Mouse (Mus musculus): ENCODE measurements at regions not wholly inside any gene's neighbourhood (a gene's known extent, or its start where the extent isn't known, plus 50 kb on each side); places are given as distances from the start of the nearest gene placed in this dataset.
"Not testable (repeated sequence)": the region's sequence is repeated elsewhere in the genome, so short reads cannot be mapped to it uniquely, and the experiment has no call there.

GRCm38 (mm10) chr12:8070788-8071187 lies 93.3 kb downstream of the Apob start:
- DNase-seq (ENCODE audit: extremely low spot score, low read depth, low spot score), result no peak

GRCm38 (mm10) chr12:8071286-8071685 lies 93.8 kb downstream of the Apob start:
- DNase-seq (ENCODE audit: extremely low spot score, low read depth, low spot score), result no peak

GRCm38 (mm10) chr12:8076010-8076540 lies 98.6 kb downstream of the Apob start:
- DNase-seq (ENCODE audit: extremely low spot score, low read depth, low spot score), result no peak

- no peak for DNase-seq (ENCODE audit: extremely low spot score, low read depth, low spot score)
These were observed 99.9 kb downstream of the Apob start for GRCm38 (mm10) chr12:8077346-8077745.

GRCm38 (mm10) chr12:8078046-8078445 lies 100.6 kb downstream of the Apob start:
- no peak for DNase-seq (ENCODE audit: extremely low spot score, low read depth, low spot score)

- no peak for DNase-seq (ENCODE audit: extremely low spot score, low read depth, low spot score)
These were observed 105.5 kb downstream of the Apob start for GRCm38 (mm10) chr12:8082688-8083661.

- no peak for DNase-seq (ENCODE audit: extremely low spot score, low read depth, low spot score)
These were observed 110.5 kb downstream of the Apob start for GRCm38 (mm10) chr12:8087958-8088357.

- DNase-seq (ENCODE audit: extremely low spot score, low read depth, low spot score), result no peak
These were observed 112.2 kb downstream of the Apob start for GRCm38 (mm10) chr12:8089423-8090278.

GRCm38 (mm10) chr12:8090279-8090626 lies 112.8 kb downstream of the Apob start:
- DNase-seq (ENCODE audit: extremely low spot score, low read depth, low spot score), result no peak

- no peak for DNase-seq (ENCODE audit: extremely low spot score, low read depth, low spot score)
These were observed 114.5 kb upstream of the Ldah start for GRCm38 (mm10) chr12:8093437-8093836.

GRCm38 (mm10) chr12:8095946-8096345 lies 112.0 kb upstream of the Ldah start:
- no peak for DNase-seq (ENCODE audit: extremely low spot score, low read depth, low spot score)

- not testable (repeated sequence) for DNase-seq (ENCODE audit: extremely low spot score, low read depth, low spot score)
These were observed 109.5 kb upstream of the Ldah start for GRCm38 (mm10) chr12:8098395-8098794.

GRCm38 (mm10) chr12:8099114-8099513 lies 108.8 kb upstream of the Ldah start:
- no peak for DNase-seq (ENCODE audit: extremely low spot score, low read depth, low spot score)

GRCm38 (mm10) chr12:8099821-8100220 lies 108.1 kb upstream of the Ldah start:
- DNase-seq (ENCODE audit: extremely low spot score, low read depth, low spot score), result peak; percentile 31

GRCm38 (mm10) chr12:8101837-8102236 lies 106.1 kb upstream of the Ldah start:
- no peak for DNase-seq (ENCODE audit: extremely low spot score, low read depth, low spot score)

GRCm38 (mm10) chr12:8103259-8103658 lies 104.6 kb upstream of the Ldah start:
- DNase-seq (ENCODE audit: extremely low spot score, low read depth, low spot score), result no peak

GRCm38 (mm10) chr12:8107137-8107536 lies 100.8 kb upstream of the Ldah start:
- DNase-seq (ENCODE audit: extremely low spot score, low read depth, low spot score), result no peak

GRCm38 (mm10) chr12:8109203-8109770 lies 98.6 kb upstream of the Ldah start:
- no peak for DNase-seq (ENCODE audit: extremely low spot score, low read depth, low spot score)

- no peak for DNase-seq (ENCODE audit: extremely low spot score, low read depth, low spot score)
These were observed 98.0 kb upstream of the Ldah start for GRCm38 (mm10) chr12:8109876-8110275.

- DNase-seq (ENCODE audit: extremely low spot score, low read depth, low spot score), result no peak
These were observed 97.6 kb upstream of the Ldah start for GRCm38 (mm10) chr12:8110297-8110696.

- DNase-seq (ENCODE audit: extremely low spot score, low read depth, low spot score), result no peak
These were observed 96.4 kb upstream of the Ldah start for GRCm38 (mm10) chr12:8111484-8111883.

All from hindlimb bud, embryonic 11.5 days (tissue).